Mouse (Mus musculus): ENCODE results near the gene Mfsd13b. TPM values are rescaled to one million over a fixed set of nuclear protein-coding genes. Genes with fewer than 3 reads are reported as not detected.
"Not testable (repeated sequence)": the region's sequence is repeated elsewhere in the genome, so short reads cannot be mapped to it uniquely, and the experiment has no call there.

Gene Mfsd13b
- total RNA-seq (2022) = not detected

GRCm38 (mm10) chr7:120982200-120982841 is at the start of gene Mfsd13b, which contains the start of gene Cdr2:
Gene Mfsd13b (plus strand): TSS chr7:120982509.
Gene Cdr2 (minus strand): TSS chr7:120982312.
- DNase-seq (ENCODE audit: low spot score in 2 of 2) = peak; percentile 84 to 88

DNA sequence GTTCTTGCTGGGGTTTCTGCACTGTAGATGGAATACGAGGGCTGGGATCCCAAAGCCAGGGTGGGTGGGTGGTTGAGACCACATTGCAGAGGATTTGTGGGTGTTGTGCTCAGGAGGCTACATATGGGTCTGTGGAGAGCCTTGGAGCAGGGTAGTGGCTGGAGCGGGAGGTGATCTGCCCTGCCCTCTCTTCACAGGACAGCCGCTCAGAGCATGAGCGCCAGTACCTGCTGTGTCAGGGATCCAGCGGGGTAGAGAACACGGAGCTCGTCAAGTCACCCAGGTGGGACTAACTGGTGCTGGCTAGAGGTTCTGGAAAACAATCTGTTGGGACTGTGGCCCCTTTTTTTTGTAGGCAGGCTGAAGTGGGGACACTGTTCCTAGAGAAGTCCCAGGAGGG is 49.2 kb upstream of the Mfsd13b start:
- DNase-seq (ENCODE audit: low spot score in 2 of 2) = no peak

GRCm38 (mm10) chr7:120933680-120934195 is 48.6 kb upstream of the Mfsd13b start:
- DNase-seq (ENCODE audit: low spot score in 2 of 2) = no peak

DNA sequence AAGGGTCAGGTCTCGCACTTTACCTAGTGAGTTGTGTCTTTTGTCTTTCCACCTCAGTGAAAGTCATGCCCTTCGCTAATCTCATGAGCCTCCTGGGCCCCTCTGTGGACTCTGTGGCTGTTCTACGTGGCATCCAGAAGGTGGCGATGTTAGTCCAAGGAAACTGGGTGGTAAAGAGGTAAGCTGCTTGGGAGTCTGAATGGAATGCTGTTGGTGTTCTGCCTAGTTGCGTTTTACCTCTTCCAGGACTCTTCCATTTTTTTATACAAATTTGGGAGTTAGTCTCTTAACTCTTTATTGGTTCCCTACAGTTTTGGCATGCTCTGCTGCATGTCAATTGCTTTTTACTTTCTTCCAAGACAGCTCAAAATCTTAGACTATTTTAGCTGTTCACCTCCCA is 47.6 kb upstream of the Mfsd13b start:
- DNase-seq (ENCODE audit: low spot score in 2 of 2) = no peak

DNA sequence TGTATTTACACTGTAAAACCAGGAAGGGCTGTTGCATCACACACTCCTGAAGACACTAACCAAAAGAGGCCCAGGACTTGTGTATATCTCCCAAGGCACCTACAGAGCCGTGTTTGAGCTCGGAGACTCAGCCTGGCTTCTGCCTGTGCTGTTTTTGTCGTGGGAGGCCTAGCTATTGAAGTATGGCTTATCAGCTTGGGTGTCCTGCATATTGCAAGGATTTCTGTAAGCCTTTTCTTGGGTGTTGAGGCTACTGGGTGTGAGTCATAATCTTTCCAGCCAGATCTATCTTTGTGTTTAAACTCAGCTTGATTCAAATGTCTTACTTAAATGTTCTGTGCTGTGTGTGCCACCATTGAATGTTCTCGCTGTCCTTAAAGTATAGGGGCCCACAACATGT is 45.8 kb upstream of the Mfsd13b start:
- DNase-seq (ENCODE audit: low spot score in 2 of 2) = no peak

DNA sequence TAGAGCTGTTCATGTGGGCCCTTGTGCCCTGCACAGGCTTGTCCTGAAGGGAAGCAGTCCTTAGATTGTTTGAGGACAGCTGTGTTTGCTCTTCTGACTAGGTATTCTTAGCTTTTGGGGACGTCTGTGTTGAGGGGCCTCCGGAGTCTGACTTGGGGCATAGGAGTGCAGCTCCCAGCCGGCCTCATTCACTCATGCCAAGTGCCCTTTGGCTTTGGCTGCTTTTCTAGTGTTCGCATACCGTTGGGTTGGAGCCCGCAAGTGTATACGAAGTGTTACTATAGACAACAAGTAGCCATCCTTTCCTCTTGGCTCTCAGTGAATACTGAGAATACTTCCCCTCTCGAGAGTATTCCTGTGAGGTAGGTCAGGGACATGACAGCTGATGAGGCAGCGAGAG is 44.1 kb upstream of the Mfsd13b start:
- no peak for DNase-seq (ENCODE audit: low spot score in 2 of 2)

DNA sequence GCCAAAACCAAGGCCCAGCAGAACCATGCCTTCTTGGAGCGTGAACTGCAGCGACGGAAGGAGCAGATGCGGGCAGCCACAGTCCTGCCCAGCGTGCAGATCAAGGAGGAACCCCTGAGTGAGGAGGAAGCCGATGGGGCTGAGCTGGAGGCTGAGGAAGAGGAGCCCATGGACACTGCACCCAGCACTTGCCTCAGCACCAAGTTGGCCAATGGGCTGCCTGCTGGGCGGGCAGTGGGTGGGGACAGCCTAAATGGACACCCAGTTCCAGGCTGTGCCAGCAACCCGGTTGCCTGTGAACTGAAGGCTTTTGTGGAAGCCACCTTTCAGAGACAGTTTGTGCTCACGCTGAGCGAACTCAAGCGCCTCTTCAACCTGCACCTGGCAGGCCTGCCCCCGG is 42.0 kb upstream of the Mfsd13b start:
- no peak for DNase-seq (ENCODE audit: low spot score in 2 of 2)

- DNase-seq (ENCODE audit: low spot score in 2 of 2) = no peak
These were observed 41.1 kb upstream of the Mfsd13b start for GRCm38 (mm10) chr7:120941214-120941613.

DNA sequence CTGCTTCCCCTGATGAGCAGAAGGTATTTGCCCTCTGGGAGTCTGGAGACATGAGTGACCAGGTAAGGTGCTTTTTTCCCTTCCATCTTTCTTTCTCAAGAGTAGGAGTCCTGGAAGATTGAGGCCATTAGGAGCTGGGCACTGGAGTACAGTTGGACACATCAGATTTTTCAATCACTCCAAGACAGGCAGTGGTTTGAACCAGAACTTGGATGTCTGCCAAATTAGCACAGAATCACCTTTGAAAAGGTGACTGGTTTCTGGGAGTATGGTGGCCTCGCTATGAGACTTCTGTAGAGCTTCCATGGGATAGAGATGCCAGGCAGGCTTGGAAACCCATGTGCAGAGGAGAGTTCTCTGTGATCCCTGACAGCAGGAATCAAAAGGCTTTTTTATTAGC is 39.8 kb upstream of the Mfsd13b start:
- DNase-seq (ENCODE audit: low spot score in 2 of 2) = no peak

DNA sequence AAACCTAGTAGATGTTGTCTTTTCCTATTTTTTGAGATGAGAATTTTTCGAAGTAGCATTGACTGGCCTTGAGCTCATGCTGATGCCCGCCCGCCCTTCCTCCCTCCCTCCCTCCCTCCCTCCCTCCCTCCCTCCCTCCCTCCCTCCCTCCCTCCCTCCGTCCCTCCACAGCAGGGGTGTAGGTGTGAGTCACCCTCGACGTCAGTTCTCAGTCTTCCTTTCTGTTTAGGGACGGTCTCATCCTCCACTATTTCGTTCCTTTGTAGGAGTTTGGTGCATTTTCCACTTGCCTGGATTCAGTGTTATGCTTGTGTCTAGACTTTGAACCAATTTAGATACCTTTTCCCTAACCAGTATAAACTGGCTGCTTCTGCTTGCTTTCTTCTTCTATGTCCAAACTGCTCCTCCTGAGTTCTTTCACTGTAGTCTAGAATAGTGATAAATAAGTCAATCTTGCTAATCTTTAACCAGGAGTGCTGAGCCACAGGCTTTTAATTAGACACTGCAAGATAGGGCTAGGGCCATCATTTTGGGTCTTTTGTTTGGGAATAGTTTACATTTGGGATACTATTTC is 38.3 kb upstream of the Mfsd13b start:
- no peak for DNase-seq (ENCODE audit: low spot score in 2 of 2)

GRCm38 (mm10) chr7:120953591-120953990 is 28.7 kb upstream of the Mfsd13b start:
- not testable (repeated sequence) for DNase-seq (ENCODE audit: low spot score in 2 of 2)

GRCm38 (mm10) chr7:120960116-120960515 is 22.2 kb upstream of the Mfsd13b start:
- no peak for DNase-seq (ENCODE audit: low spot score in 2 of 2)

- DNase-seq (ENCODE audit: low spot score in 2 of 2) = no peak
These were observed 21.7 kb upstream of the Mfsd13b start for GRCm38 (mm10) chr7:120960601-120961000.

DNA sequence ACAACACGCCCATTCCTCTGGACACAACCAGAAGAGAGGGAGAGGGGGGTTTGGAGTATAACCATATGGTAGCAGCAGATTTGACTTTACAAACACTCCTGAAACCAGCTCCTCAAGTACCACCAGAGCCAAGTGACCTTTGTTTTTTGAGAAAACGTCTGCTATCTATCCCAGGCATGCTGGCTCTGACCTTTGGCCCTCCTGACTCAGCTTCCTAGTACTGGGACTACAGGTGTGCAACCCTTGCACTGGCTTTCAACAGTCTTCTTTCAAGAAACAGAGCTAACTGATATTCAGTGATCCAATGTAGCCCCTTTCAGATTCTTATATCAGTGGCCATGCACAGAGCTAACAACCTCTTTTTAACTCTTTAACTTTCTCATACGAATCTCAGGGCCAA is 20.4 kb upstream of the Mfsd13b start:
- DNase-seq (ENCODE audit: low spot score in 2 of 2) = no peak

GRCm38 (mm10) chr7:120963126-120963525 is 19.2 kb upstream of the Mfsd13b start:
- DNase-seq (ENCODE audit: low spot score in 2 of 2) = no peak

GRCm38 (mm10) chr7:120969221-120969620 is 13.1 kb upstream of the Mfsd13b start:
- no peak for DNase-seq (ENCODE audit: low spot score in 2 of 2)

DNA sequence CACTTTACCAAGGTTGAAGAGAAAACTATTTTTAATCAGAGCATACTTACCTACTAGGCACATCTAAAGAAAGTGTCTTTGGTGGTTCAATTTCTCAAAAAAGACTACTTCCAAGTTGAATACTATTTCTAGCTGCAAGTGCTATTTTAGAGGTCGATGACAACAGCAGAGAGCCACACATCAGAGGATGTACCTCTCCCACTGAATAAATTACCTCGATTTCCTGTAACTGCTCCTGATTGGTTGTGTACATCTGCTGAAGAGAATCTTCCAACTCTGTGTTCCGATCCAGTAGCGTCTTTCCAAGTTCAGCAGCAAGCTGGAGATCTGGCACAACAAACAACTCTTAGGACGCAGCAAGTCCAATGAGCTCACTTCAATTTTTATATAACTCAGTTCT is 12.2 kb upstream of the Mfsd13b start:
- no peak for DNase-seq (ENCODE audit: low spot score in 2 of 2)

GRCm38 (mm10) chr7:120972471-120972870 is 9.8 kb upstream of the Mfsd13b start:
- DNase-seq (ENCODE audit: low spot score in 2 of 2) = not testable (repeated sequence)

- no peak for DNase-seq (ENCODE audit: low spot score in 2 of 2)
These were observed 8.3 kb upstream of the Mfsd13b start for GRCm38 (mm10) chr7:120974001-120974400.

- no peak for DNase-seq (ENCODE audit: low spot score in 2 of 2)
These were observed 5.2 kb upstream of the Mfsd13b start for GRCm38 (mm10) chr7:120977063-120977462.

DNA sequence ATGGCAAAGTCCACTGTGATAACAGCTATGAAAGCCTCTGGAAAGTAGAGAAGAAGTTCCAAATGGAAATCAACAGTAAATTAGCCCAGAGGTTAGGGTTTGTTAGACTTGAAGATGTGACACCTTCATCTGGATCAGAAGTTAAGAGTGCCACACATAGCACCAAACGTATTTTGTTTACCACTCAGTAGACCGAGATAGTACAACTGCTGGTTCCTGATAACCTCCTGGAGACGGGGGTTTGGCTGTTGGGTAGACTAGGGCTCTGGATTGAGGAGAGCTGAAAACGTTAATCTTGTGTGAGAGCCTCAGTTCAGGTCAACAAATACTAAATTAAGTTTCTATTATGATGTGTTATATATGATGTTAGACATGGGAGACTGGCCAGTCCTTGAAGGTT is 2.3 kb upstream of the Mfsd13b start:
- no peak for DNase-seq (ENCODE audit: low spot score in 2 of 2)

DNA sequence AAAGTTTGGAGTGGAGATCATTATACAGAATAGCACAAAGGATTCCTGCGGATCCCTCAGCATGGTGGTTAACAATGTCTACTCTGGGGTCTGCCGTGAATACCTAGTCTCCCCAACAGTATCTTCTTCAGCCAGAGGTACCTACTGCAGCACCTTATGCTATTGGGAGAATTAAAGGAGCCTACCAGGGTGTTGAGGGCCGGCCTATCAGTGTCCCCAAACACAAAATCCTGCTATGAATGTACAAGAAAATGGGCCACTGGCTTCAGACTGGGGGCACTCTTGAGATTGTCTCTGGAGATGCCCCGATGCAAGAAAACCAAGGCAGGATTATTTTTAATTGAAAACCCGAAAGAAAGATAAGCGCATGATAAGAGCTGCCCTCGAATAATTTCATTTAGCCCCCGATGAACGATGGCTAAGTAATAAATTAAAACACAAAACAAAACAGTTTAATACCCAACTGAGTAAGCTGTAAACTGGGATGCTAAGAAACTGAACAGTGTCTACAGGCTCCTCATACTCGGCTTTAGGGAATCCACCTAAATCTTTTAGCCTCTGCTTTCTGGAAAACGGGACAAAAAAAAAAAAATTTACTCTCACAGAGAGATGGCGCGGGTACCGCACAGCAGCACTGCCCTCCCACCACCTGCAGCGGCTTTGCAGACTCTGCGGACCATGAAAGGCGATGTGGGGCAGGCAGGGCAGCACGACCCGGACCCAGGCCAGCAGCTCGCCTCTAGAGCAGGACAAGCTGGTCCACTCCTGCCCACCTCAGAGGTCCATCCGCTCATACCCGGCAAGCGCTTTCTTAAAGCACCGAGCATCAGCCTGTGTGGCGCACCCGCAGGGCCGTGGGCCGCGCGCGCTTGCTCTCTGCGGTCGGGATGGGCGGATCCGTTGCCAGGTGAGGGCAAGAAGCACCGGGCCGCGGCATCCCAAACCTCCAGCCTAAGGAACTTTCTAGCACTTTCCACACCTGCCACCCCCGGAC is 1.1 kb upstream of the Mfsd13b start:
- peak in 1 of 2 experiments; percentile 13 for DNase-seq (ENCODE audit: low spot score in 2 of 2)
